Mouse (Mus musculus) embryonic fibroblast, embryonic 13.5 days (primary cell): ENCODE data around the gene Gemin7.

Source experiments
- CTCF ChIP-seq: IDR thresholded peaks from 2 replicates; pipeline ENCODE4 v1.5.1; 2011; ENCODE audit warnings: mild to moderate bottlenecking, control low read depth, low read length, moderate library complexity, borderline replicate concordance; ENCODE audit not compliant: insufficient read depth
- POLR2A ChIP-seq: IDR thresholded peaks from 2 replicates; pipeline ENCODE4 v1.6.1; 2011; ENCODE audit warnings: low read depth, mild to moderate bottlenecking, control low read depth, low read length, moderate library complexity

- TF ChIP-seq CTCF: no peak
- TF ChIP-seq POLR2A: no peak
Measured at GRCm38 (mm10) chr7:19600562-19600961, 23.2 kb upstream of the Gemin7 start.
